Mouse (Mus musculus): ENCODE data around the gene Tsr3. TPM values are rescaled to one million over a fixed set of nuclear protein-coding genes. Genes with fewer than 3 reads are reported as not detected.
A peak's percentile ranks its signal among the peaks of the same experiment; 100 is the strongest.

Tsr3 gene
- polyA plus RNA-seq, 1 experiment from 2014 or later, result 9.3 TPM

DNA sequence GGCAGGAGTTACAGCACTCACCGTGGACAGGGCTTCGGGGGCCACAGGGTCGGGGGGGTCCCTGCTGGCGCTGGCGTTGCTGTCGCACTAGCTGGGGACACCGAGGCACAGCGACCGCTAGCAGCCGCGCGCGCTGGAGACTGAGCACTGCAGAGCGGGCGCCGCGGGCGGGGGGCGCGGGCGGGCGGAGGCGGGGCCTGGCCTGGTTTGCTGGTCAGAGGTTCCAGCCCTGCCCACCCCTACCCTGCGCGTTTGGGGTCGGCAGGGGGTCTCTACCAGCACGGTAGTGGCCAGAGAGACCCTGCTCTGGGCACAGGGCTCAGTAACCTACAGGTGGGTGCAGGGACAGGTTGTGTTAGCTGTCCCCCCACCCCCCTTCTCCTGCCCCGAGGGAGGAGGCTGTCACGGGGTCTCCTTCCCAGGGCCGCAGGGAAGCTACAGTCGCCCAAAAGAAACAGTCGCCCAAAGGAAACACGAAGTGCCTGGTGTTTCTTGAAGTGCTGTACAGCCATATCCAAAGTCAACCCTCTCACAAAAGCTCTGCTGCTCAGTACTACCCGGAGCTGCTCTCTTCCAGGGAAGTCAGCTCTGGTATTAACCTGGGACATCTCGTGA is 16.3 kb downstream of the Tsr3 start, which contains the start of gene Baiap3:
Gene Baiap3 (minus strand): TSS at position 225 of the 615 bp plus-strand sequence.
- 8% methylated on average over 25 of the region's 35 CpGs for WGBS (ENCODE audit: missing documents)
- H3K27ac ChIP-seq, result no peak within 1 kb of the TSS
- H3K4me3 ChIP-seq (ENCODE audit: inconsistent target), result no peak within 1 kb of the TSS
- no peaks in the 10 kb centered on the region for H3K36me3 ChIP-seq (ENCODE audit: inconsistent target)
- no peaks in the 10 kb centered on the region for H3K79me2 ChIP-seq (ENCODE audit: inconsistent target)

DNA sequence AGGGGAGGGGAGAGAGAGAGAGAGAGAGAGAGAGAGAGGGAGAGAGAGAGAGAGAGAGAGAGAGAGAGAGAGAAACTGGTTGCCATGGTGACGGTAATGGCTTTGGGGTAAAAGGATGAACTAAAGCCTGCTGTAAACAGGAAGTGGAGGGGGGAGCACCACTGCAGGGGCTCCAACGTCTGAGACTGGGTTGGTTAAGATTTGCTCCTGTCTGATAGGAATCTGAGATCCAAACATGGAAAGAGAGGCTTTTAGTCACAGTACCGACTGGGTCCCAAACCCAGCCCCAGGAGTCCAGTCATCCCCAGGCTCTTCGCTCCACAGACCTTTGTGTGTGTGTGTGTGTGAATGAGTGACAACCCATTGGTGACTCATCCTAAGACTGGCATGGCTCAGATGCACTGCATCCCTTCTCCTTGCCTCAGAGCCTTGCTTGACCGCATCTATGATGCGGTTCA is 17.9 kb downstream of the Tsr3 start:
- Histone ChIP-seq H3K27ac (no peak overlapping the region), H3K36me3 (ENCODE audit: inconsistent target) (peaks cover 6% of the 10 kb centered on the region)

DNA sequence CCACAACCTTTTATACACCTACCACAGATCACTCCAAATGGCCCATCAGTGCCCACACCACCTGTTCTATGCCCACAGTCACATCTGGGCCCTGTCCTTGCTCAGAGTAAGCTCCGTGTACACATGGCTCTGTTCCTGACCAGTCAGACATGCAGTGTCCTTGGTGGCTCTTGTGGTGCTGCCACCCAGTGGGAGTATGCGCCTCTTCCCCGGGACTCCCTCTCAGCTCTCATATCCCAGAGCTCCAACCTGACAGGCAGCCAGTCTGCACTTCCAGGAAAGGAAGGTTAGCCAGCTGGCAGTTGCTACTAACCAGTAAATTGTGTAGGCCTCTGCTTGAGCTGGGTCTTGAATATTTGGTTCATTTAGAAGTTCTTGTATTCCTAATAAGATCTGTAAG is 24.5 kb downstream of the Tsr3 start:
- H3K27ac ChIP-seq, result no peak overlapping the region
- H3K36me3 ChIP-seq (ENCODE audit: inconsistent target), result peaks cover 72% of the 10 kb centered on the region
- WGBS (ENCODE audit: missing documents), result 81% methylated on average over 3 of the region's 3 CpGs
- H3K79me2 ChIP-seq (ENCODE audit: inconsistent target), result peaks cover 38% of the 10 kb centered on the region
- H3K4me3 ChIP-seq (ENCODE audit: inconsistent target), result no peak overlapping the region

More for the DNA sequence above, 17.9 kb downstream of the Tsr3 start:
- H3K79me2 ChIP-seq (ENCODE audit: inconsistent target), result no peaks in the 10 kb centered on the region
- H3K4me3 ChIP-seq (ENCODE audit: inconsistent target), result no peak overlapping the region
- 49% methylated on average over 5 of the region's 6 CpGs for WGBS (ENCODE audit: missing documents)

DNA sequence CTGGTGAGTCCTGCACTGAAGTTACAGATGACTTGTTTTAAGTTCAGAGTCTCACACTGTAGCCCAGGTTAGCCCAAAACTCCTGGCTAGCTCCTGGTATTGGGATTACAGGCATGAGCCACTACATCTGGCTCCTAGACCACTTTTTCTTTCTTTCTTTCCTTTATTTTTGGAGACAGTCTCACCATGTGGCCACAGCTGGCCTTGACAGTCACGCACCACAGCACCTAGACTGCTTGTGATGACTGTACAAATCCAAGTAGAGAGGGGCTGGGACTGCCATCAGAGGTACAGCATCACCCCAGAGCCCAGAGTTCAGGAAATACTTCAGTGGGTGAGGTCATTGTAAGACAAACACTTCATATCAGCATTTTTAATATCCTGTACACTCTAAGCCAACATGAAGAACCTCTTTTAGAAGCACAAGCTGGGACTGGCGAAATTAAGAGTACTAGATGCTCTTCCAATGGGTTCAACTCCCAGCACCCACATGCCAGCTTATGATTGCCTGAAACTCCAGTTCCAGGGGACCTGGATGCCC is 30.9 kb downstream of the Tsr3 start:
- peak overlapping the region; percentile 76 for H3K27ac ChIP-seq
- H3K79me2 ChIP-seq (ENCODE audit: inconsistent target), result peaks cover 72% of the 10 kb centered on the region
- H3K36me3 ChIP-seq (ENCODE audit: inconsistent target), result peaks cover 41% of the 10 kb centered on the region
- 0 out of 2 replicates have a peak overlapping the region, but pooled peaks have one; percentile 97 for H3K4me3 ChIP-seq (ENCODE audit: inconsistent target)
- 86% methylated on average over 2 of the region's 2 CpGs for WGBS (ENCODE audit: missing documents)

DNA sequence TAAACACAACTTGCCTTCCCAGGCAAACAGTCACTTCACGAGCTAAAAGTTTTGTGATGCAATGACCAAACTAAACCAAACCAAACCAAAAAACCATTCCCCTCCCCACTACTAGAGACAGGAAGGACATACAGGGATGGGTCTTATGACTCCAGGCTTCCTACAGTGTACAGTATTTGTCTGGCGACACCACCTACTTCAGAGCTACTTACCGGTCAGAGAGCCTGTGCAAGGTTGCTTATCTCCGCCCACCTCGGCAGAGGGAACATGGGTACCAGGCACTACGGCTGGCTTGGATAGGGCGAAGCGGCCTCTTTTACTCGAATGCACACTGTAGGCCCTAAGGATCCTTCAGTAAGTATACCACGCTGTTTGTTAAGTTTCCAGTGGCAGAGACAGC is 32.4 kb downstream of the Tsr3 start:
- H3K27ac ChIP-seq, result peak overlapping the region; percentile 76
- peaks cover 57% of the 10 kb centered on the region for H3K79me2 ChIP-seq (ENCODE audit: inconsistent target)
- 0% methylated on average over 10 of the region's 10 CpGs for WGBS (ENCODE audit: missing documents)
- H3K36me3 ChIP-seq (ENCODE audit: inconsistent target), result peaks cover 27% of the 10 kb centered on the region
- H3K4me3 ChIP-seq (ENCODE audit: inconsistent target), result peak overlapping the region; percentile 97

DNA sequence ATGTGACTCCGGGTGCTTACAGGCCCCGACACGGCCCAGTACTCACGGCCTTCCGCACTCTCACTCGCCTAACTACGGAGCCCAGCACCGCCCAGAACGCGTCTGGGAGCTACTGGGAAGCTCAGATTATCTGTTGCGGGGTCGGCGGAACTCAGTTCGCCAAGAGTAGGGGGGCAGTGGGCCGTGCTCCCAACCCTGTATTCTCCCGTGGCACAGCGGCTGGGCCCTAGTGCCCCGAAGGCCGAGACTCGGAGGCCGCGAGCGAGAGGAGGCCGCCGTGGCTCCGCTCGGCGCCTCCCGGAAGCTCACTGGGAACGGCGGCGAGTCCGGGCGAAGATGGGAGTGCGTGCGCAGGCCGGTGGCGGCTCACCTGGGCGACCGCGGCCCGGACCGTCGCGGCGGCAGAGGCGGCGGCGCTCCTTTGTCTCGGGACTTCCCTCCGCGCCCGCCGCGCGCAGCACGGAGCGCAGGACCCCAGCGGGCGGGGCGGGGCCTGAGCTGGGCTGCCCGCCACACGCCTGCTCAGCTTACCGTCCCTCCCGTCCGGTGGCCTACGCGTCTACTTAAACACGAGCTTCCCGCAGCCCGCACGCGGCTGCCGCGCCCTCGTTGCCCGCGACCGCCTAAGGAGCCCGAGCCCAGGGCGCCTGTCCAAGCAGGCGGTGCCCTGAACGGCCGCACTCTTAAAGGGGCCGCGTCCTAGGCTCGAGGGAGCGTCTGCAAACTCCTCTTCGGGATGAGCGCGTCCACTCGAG is 33.2 kb downstream of the Tsr3 start:
- peaks cover 49% of the 10 kb centered on the region for H3K79me2 ChIP-seq (ENCODE audit: inconsistent target)
- under 1% methylated on average over 92 of the region's 92 CpGs for WGBS (ENCODE audit: missing documents)
- peak overlapping the region; percentile 94 for H3K27ac ChIP-seq
- H3K36me3 ChIP-seq (ENCODE audit: inconsistent target), result peaks cover 19% of the 10 kb centered on the region
- peak overlapping the region; percentile 97 for H3K4me3 ChIP-seq (ENCODE audit: inconsistent target)

DNA sequence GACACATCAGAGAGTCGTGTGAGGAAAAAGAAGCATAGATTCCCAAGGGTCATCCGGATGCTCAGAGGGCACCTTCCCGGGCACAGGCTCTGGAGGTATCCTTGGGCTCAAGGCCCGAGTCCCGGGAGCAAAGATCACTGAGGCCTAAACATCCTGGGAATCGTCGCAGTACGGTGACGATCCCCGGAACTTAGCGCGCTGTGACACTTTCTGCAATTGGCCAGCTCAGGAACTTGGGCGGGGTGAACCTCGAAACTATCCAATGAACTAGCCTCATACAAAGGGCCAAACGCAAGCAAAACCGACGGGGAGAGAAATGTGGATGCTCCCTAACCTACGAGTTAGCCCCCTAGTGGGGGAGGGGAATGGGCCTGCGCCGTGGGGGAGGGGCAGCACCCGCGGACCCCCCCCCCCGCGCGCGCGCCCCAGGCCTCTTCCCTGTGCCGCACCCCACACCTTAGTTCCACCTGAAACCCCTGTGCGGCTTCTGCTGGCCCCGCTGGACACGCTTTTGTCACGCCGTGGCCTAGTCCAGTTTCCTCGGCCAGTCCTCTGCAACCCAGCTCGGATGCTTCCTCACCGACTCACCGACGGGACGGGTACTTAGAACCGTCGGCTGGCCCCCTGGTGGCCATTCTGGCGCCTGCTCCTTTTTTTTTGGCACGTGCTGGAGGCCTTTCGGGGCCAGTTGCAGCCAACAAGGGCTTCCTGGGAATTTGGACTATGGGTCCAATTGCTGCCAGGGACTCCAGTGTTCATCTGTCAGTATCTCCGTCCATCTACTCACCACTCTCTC is 33.9 kb downstream of the Tsr3 start:
- 2% methylated on average over 34 of the region's 45 CpGs for WGBS (ENCODE audit: missing documents)
- H3K27ac ChIP-seq, result peak overlapping the region; percentile 94
- H3K79me2 ChIP-seq (ENCODE audit: inconsistent target), result peaks cover 41% of the 10 kb centered on the region

DNA sequence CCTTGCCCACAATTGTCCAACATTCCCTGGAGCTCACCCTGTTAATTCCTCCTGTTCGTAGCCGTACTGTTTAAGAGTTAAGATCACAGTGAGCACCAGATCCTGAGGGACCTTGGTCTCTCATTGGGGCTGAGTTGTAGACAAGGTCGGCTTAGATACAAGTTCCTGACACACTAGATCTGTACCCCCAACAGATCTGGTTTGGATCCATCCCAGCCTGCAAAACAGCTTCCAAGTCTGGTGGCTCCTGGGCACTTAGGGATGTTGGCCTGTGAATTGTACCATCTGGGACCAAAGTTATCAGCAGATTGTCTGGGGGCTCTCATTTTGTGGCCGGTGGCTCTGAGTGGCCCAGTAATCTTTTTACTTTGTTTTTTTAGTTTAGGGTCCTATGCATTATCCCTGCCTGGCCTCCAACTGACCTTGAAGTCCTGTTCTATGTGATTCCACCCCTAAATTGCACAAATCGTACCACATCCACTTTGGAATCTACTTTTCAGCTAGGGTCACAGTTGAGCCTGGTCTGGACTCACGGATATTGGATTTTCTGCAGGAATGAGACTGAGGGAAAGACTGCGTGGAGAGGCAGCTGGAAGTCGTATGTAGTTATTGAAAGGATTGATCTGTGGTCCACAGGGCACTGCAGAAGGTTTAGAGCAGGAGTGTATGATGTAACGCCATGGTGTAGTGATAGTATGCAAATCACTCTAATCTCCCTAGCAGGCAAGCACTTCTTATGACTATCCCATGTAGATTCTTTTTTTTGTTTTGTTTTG is 34.8 kb downstream of the Tsr3 start, which contains the start of gene Ube2i:
Gene Ube2i (minus strand): TSS at position 52 of the 776 bp plus-strand sequence.
- 87% methylated on average over 9 of the region's 9 CpGs for WGBS (ENCODE audit: missing documents)
- H3K27ac ChIP-seq, result peak within 1 kb of the TSS; percentile 94
- peak within 1 kb of the TSS; percentile 40 for H3K4me3 ChIP-seq (ENCODE audit: inconsistent target)
- peaks cover 33% of the 10 kb centered on the region for H3K79me2 ChIP-seq (ENCODE audit: inconsistent target)
- H3K36me3 ChIP-seq (ENCODE audit: inconsistent target), result 0 out of 2 replicates have a peak, but pooled peaks cover 3% of the 10 kb centered on the region

More for the DNA sequence above, 33.9 kb downstream of the Tsr3 start:
- peaks cover 11% of the 10 kb centered on the region; the same call in 1 of the 2 replicates for H3K36me3 ChIP-seq (ENCODE audit: inconsistent target)
- peak overlapping the region; percentile 40 for H3K4me3 ChIP-seq (ENCODE audit: inconsistent target)

DNA sequence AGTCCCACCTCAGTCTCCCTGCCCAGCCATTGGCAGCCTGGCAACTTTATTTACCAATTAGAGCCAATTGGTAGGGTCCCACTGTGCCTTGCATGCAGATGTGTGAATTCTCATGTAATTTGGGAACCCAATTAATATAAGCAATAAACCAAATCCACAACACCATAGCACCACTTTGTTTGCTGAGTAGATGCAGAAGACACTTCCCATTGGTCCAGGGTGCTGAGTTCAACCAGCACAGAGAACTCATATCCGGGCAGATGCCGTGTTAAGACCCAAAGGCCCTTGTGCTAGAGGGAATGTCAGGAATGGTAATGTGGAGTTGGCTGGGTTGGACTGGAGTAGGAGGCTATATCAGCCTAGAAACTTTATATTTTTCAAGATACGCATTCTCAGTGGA is 35.9 kb downstream of the Tsr3 start:
- WGBS (ENCODE audit: missing documents), result 91% methylated on average over 3 of the region's 3 CpGs
- no peaks in the 10 kb centered on the region for H3K36me3 ChIP-seq (ENCODE audit: inconsistent target)
- no peak overlapping the region for H3K4me3 ChIP-seq (ENCODE audit: inconsistent target)
- peaks cover 22% of the 10 kb centered on the region for H3K79me2 ChIP-seq (ENCODE audit: inconsistent target)
- no peak overlapping the region for H3K27ac ChIP-seq

DNA sequence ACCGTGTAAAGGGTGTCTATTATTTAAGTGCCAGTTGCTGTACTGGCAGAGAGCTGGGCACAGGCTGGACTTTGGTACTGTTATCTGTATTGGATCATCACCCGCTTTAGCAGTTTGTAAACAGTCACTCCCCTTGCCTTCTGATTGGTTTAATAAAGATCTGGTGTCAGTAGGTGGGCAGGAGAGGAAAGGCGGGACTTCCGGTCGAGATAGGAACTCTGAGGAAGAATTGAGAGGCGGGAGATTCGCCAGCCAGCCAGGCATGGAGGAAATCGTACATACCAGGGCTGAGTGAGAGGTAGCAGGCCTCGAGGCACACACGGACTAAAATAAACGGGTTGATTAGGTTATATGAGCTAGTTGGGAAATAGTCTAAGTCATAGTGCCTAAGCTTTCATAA is 42.2 kb downstream of the Tsr3 start:
- Histone ChIP-seq H3K36me3 (ENCODE audit: inconsistent target) (no peaks in the 10 kb centered on the region), H3K79me2 (ENCODE audit: inconsistent target) (no peaks in the 10 kb centered on the region), H3K27ac (no peak overlapping the region), H3K4me3 (ENCODE audit: inconsistent target) (no peak overlapping the region)
- WGBS (ENCODE audit: missing documents), result 42% methylated on average over 11 of the region's 11 CpGs

DNA sequence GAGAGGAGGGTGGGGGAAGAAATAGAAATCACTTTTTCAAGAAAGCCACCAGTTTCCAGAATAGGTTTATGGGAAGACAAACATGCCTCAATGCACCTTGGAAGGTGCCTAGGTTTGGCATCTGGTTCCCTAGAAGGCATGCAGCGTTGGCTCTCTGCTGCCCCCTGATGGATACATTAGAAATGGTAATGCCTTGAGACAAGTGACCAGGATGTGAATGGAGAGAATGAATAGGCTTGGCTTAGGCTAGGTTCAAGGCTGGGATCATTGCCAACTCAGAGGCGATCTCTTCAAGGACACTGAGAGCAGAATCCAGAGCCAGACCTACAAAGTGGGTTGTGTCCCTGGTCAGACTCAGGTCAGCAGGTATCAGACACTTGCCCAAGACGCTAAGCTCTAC is 45.1 kb downstream of the Tsr3 start:
- Histone ChIP-seq H3K4me3 (ENCODE audit: inconsistent target) (no peak overlapping the region), H3K27ac (no peak overlapping the region), H3K79me2 (ENCODE audit: inconsistent target) (no peaks in the 10 kb centered on the region), H3K36me3 (ENCODE audit: inconsistent target) (no peaks in the 10 kb centered on the region)
- WGBS (ENCODE audit: missing documents), result 28% methylated on average over 3 of the region's 3 CpGs

DNA sequence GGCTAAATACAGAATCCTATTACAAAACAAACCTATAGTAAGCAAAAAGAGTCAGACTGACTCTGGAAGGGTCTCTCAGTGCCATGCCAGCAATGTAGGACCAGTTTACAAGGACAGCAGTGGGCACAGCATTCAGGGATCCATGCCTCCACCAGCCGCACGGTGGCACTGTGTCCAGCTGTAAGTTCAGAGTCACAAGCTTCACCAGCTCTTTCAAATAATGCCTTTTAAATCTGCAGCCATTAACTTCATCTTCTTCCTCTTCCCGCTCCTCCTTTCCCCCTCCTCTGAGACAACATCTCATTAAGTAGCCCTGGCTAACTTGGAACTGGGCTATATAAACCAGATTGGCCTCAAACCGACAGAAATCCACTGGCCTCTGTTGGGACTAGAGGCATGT is 48.9 kb downstream of the Tsr3 start:
- Histone ChIP-seq H3K36me3 (ENCODE audit: inconsistent target) (no peaks in the 10 kb centered on the region), H3K4me3 (ENCODE audit: inconsistent target) (no peak overlapping the region), H3K79me2 (ENCODE audit: inconsistent target) (no peaks in the 10 kb centered on the region), H3K27ac (no peak overlapping the region)
- WGBS (ENCODE audit: missing documents), result 22% methylated on average over 4 of the region's 4 CpGs

DNA sequence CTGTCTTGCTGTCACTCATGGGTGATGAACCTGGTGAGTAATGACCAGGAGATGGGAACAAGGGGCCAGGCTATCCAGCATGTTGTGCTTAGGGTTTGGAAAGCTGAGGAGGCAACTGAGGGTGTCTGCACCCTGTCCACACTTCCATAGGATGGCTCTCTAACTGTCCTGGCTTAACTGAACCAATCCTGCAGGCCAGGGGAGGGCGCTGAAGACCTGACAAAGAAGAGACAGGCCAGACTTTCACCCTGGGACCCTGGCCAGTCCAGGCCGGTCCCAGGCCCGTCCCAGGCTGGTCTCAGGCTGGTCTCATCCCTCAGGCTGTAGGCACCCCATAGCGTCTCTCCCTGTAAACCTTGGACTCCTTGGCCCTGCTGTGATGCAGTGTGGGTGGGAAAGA is 50.4 kb downstream of the Tsr3 start:
- whole genome bisulfite sequencing (ENCODE audit: missing documents), result 37% methylated on average over 4 of the region's 4 CpGs
- H3K36me3 ChIP-seq (ENCODE audit: inconsistent target), result no peaks in the 10 kb centered on the region
- H3K4me3 ChIP-seq (ENCODE audit: inconsistent target), result no peak overlapping the region
- no peak overlapping the region for H3K27ac ChIP-seq
- no peaks in the 10 kb centered on the region for H3K79me2 ChIP-seq (ENCODE audit: inconsistent target)
